Mouse (Mus musculus): ENCODE measurements around the gene Tmbim6. TPM values are rescaled to one million over a fixed set of nuclear protein-coding genes. Genes with fewer than 3 reads are reported as not detected.

Tmbim6 gene
- polyA plus RNA-seq (2014; fragmentation: Nextera tagmentation; extraction: Ambion mirVana): 262 and 272 TPM in 2 replicates

DNA sequence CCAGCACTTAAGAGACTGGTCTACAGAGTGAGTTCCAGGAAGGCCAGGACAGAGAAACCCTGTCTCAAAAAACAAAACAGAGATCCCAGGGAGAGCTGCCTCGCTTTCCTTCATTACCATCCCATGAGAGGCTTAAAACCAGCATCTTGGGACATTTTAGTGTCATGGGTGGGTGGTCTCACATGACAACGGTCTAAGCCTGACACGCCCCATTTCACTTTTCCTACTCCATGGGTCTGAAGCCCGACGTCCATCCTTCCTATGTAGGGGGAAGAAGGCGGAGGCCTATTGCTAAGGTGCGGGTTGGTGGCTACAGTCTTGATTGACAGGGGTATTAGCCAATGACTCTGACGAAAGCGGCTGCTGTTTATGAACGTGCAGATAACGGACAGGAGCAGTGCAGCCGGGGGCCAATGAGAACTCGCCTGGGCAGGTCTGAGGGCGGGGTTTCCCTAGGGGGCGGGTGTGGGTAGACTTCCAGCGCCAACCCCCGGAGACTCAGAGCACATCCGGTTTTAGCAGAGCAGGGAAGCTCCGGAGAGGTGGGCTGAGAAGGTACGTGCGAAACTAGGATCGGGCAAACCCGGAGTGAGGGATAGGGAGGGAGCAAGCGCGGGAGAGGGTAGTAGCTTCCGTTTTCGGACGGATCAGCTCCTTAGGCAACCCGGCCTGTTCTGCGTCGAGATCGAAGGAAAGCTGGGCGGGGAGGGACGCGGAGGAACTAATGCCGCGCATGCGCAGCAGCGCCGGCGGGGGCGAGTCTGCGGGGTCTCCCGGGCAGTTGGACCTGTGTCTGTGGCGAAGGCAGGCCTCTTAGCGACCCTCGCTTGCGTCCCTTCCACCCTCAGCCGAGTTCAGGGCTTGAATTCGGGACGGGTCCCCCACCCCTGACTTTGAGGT lies at the start of gene Tmbim6:
Gene Tmbim6, plus strand, starts transcription at position 397 of the 900 bp plus-strand sequence.
- Histone ChIP-seq H3K9me3 (ENCODE audit: control insufficient read depth, low read length) (no peaks in the 10 kb centered on the region), H3K4me2 (replicated peaks) (peak within 1 kb of the TSS; percentile 66), H3K4me1 (replicated peaks; ENCODE audit: control insufficient read depth, insufficient read depth, low read length) (peaks cover 30% of the 10 kb centered on the region), H3K9ac (peak within 1 kb of the TSS; percentile 81), H3K27me3 (ENCODE audit: control insufficient read depth, insufficient read depth, low read length) (no peaks in the 10 kb centered on the region), H3K4me3 (replicated peaks; ENCODE audit: low read length) (peak within 1 kb of the TSS; percentile 69), H3K27ac (peak within 1 kb of the TSS; percentile 88), H3K36me3 (replicated peaks; ENCODE audit: control insufficient read depth, insufficient read depth) (no peaks in the 10 kb centered on the region)
- peak; percentile 99 for DNase-seq (ENCODE audit: low spot score)
- peak; percentile 99 for ATAC-seq (ENCODE audit: low FRiP score)
- WGBS: under 1% methylated on average over 47 of the region's 51 CpGs

DNA sequence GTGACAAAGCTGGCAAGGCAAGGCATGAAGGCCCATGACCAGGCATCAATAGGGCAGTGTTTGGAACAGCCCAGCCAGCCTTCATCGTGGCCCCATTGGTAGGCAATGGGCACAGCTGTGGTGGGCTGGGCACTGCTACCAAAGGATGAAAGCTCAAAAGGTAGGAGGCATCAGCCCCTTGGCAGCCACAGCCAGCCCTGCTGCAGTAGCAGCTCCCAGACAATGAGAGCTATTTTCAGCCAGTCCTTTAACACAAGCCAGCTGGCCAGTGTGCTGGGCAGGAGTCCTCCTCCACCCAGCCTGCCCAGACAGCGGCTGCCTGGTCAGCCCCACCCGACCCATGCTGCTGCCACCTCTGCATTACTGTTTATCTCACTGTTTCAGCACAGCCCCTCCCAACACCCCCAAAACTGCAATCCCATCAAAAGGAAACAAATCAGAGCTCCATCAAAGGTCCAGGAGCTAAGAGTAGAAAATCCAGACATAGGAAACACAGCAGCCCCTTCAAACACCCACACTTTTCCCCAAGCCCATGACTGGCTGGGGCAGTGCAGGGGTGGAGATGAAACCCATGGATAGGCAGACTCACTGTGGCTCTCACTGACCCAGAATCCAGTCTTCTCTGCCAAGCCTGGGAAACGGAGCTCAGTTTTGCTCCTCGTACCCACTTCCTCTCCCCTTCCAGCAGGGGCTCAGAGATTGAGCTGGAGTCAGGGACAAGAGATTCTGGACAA lies 49.1 kb upstream of the Tmbim6 start:
- peak overlapping the region; percentile 71 for H3K27ac ChIP-seq
- no peak overlapping the region for H3K4me2 ChIP-seq (replicated peaks)
- peaks cover 24% of the 10 kb centered on the region for H3K4me1 ChIP-seq (replicated peaks; ENCODE audit: control insufficient read depth, insufficient read depth, low read length)
- no peaks in the 10 kb centered on the region for H3K27me3 ChIP-seq (ENCODE audit: control insufficient read depth, insufficient read depth, low read length)
- 51% methylated on average over 5 of the region's 5 CpGs for WGBS
- no peak overlapping the region for H3K9ac ChIP-seq
- H3K36me3 ChIP-seq (replicated peaks; ENCODE audit: control insufficient read depth, insufficient read depth): no peaks in the 10 kb centered on the region
- no peak overlapping the region for H3K4me3 ChIP-seq (replicated peaks; ENCODE audit: low read length)
- ATAC-seq (ENCODE audit: low FRiP score): peak; percentile 78
- H3K9me3 ChIP-seq (ENCODE audit: control insufficient read depth, low read length): no peaks in the 10 kb centered on the region
- peak; percentile 40 for DNase-seq (ENCODE audit: low spot score)

DNA sequence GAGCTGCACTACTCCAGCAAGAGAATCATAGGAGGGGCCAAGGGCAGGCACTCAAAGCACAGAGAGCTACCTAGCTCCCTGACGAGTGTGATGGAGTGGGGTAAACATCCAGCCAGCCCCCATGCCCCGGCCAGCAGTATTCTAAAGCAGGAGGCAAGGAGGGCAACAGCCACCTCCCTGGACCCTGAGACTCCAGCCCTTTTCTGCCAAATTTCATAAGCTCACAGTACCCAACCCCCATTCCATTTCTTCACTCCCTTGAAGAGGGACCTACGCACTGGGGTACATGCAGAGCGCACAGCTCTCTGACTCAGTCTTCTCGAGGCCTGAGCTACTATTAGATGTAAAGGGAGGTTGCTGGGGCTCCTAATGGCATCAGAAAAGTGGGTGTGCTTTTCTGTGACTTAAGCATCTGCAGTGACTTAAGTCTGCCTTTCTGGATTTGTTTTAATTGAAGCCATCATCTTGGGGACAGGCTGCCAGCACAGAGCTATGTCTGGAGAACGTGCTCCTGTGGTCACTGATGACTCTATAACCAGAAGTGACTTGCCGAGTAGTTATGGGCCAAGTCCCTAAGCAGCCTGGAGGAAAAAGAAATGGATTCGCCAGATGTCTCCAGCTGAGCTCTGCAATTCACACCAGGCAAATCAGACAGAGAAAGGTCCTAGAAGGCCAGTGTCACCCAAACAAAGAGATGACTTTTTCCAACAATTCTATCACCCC lies 48.4 kb upstream of the Tmbim6 start:
- Histone ChIP-seq H3K4me1 (replicated peaks; ENCODE audit: control insufficient read depth, insufficient read depth, low read length) (peaks cover 24% of the 10 kb centered on the region), H3K9me3 (ENCODE audit: control insufficient read depth, low read length) (no peaks in the 10 kb centered on the region), H3K9ac (no peak overlapping the region), H3K4me2 (replicated peaks) (no peak overlapping the region), H3K4me3 (replicated peaks; ENCODE audit: low read length) (no peak overlapping the region), H3K27me3 (ENCODE audit: control insufficient read depth, insufficient read depth, low read length) (no peaks in the 10 kb centered on the region), H3K36me3 (replicated peaks; ENCODE audit: control insufficient read depth, insufficient read depth) (no peaks in the 10 kb centered on the region), H3K27ac (peak overlapping the region; percentile 71)
- 72% methylated on average over 8 of the region's 8 CpGs for WGBS
- DNase-seq (ENCODE audit: low spot score) (no peak), ATAC-seq (ENCODE audit: low FRiP score) (no peak)

DNA sequence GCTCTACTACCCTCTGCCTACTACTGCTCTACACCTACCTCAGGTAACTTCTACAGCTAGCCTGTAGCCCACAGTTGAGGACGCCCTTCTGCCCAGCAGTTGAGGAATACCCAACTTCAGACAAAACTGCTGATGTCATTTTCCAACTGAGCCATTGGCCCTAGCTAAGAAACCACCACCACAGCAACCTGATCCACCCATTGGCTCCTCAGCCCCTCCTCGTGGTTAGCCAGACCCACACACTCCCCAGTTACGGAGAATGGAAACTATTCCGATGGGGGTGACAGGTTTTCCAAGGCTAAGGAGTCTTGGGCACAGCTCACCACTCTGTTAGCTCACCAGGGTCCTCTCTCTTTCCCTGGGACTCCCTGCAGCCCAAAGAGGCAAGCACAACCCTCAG lies 47.7 kb upstream of the Tmbim6 start:
- H3K36me3 ChIP-seq (replicated peaks; ENCODE audit: control insufficient read depth, insufficient read depth): no peaks in the 10 kb centered on the region
- peaks cover 24% of the 10 kb centered on the region for H3K4me1 ChIP-seq (replicated peaks; ENCODE audit: control insufficient read depth, insufficient read depth, low read length)
- DNase-seq (ENCODE audit: low spot score): no peak
- no peak overlapping the region for H3K9ac ChIP-seq
- H3K27me3 ChIP-seq (ENCODE audit: control insufficient read depth, insufficient read depth, low read length): no peaks in the 10 kb centered on the region
- H3K4me2 ChIP-seq (replicated peaks): no peak overlapping the region
- 80% methylated on average over 4 of the region's 4 CpGs for whole genome bisulfite sequencing
- no peak for ATAC-seq (ENCODE audit: low FRiP score)
- no peak overlapping the region for H3K27ac ChIP-seq
- no peaks in the 10 kb centered on the region for H3K9me3 ChIP-seq (ENCODE audit: control insufficient read depth, low read length)
- H3K4me3 ChIP-seq (replicated peaks; ENCODE audit: low read length): no peak overlapping the region

DNA sequence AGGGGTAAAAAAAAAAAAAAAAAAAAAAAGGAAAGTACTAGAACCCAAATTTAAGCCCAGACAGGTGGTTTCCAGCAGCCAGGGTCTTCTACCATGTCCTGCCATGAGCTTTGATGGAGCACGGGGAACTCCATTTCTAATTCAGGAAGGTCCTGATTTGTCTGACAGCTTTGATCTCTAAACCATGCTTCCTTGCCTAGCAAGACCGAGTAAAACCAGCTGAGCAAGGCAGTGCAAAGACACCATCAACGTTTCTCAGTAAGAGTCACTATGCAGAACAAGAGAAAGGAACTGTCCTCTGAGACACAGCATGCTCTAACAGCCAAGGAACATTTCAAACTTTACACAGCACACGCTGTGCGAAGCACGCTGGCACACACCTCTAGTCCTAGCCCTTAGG lies 41.1 kb upstream of the Tmbim6 start:
- Histone ChIP-seq H3K4me2 (replicated peaks) (no peak overlapping the region), H3K4me3 (replicated peaks; ENCODE audit: low read length) (no peak overlapping the region), H3K4me1 (replicated peaks; ENCODE audit: control insufficient read depth, insufficient read depth, low read length) (no peaks in the 10 kb centered on the region), H3K27ac (no peak overlapping the region), H3K27me3 (ENCODE audit: control insufficient read depth, insufficient read depth, low read length) (no peaks in the 10 kb centered on the region), H3K9ac (no peak overlapping the region), H3K9me3 (ENCODE audit: control insufficient read depth, low read length) (no peaks in the 10 kb centered on the region), H3K36me3 (replicated peaks; ENCODE audit: control insufficient read depth, insufficient read depth) (no peaks in the 10 kb centered on the region)
- no peak for ATAC-seq (ENCODE audit: low FRiP score)
- 78% methylated on average over 6 of the region's 6 CpGs for WGBS
- DNase-seq (ENCODE audit: low spot score): no peak

DNA sequence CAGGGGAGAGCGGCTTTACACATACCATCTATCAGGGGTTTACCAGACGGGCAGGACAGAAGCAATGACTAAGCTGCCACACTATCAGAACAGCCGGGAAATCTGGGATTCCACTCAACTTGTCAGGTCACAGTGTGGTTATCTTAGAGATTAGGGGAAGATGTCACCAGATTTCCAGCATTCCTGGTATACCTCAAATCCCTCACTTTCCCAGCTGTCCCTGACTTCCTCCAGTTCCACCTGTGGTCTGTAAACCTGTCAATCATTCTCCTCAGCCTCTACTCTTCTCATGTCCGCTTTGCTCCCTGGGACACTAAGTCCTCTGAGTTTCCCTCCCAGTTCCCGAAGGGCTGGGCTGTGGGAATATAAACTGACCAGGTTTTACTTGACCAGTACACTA lies 40.4 kb upstream of the Tmbim6 start:
- Histone ChIP-seq H3K4me3 (replicated peaks; ENCODE audit: low read length) (no peak overlapping the region), H3K27ac (no peak overlapping the region), H3K9ac (no peak overlapping the region), H3K9me3 (ENCODE audit: control insufficient read depth, low read length) (no peaks in the 10 kb centered on the region), H3K36me3 (replicated peaks; ENCODE audit: control insufficient read depth, insufficient read depth) (no peaks in the 10 kb centered on the region), H3K27me3 (ENCODE audit: control insufficient read depth, insufficient read depth, low read length) (no peaks in the 10 kb centered on the region), H3K4me2 (replicated peaks) (no peak overlapping the region), H3K4me1 (replicated peaks; ENCODE audit: control insufficient read depth, insufficient read depth, low read length) (no peaks in the 10 kb centered on the region)
- no peak for DNase-seq (ENCODE audit: low spot score)
- 91% methylated on average over 5 of the region's 5 CpGs for WGBS
- no peak for ATAC-seq (ENCODE audit: low FRiP score)

DNA sequence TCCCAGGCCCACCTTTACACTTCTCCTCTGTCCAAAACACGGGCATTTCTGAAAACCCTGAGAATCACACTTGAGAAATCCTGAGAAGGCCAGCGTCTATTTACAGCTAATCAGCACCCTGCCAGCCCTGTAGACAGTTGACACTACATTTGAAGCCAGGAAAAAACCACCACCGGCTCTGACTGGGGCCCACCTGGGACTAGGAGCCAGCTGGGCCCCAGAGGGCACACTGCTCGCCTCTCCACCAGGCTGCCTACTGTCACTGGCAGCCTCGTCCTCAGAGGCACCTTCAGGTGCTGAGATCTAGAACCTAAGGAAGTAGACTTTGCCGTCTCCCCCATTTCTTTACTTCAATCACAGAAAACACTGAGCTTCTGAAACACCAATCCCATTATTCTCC lies 37.0 kb upstream of the Tmbim6 start:
- DNase-seq (ENCODE audit: low spot score): no peak
- 77% methylated on average over 6 of the region's 6 CpGs for WGBS

DNA sequence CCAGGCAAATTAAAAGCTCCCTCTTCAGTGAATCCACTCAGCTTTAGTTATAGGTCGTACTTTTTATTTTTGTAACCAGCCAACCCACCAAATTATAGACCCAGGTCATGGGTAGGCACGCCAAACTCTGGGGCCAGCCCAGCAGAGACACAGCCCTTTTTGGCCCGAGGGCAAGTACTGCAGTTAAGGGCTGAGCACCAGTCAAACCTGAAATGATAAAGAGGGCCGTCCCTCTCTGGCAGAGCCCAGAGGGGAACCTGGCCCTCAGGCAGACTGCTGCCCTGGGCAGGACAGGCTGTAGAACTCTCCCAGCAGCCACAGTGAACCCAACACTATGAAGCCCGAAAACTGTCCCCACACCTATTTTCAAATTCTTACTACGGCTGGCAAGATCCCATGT lies 36.2 kb upstream of the Tmbim6 start:
- DNase-seq (ENCODE audit: low spot score): no peak
- Histone ChIP-seq H3K4me2 (replicated peaks) (no peak overlapping the region), H3K9me3 (ENCODE audit: control insufficient read depth, low read length) (no peaks in the 10 kb centered on the region), H3K4me1 (replicated peaks; ENCODE audit: control insufficient read depth, insufficient read depth, low read length) (no peaks in the 10 kb centered on the region), H3K27me3 (ENCODE audit: control insufficient read depth, insufficient read depth, low read length) (no peaks in the 10 kb centered on the region), H3K4me3 (replicated peaks; ENCODE audit: low read length) (no peak overlapping the region), H3K27ac (no peak overlapping the region), H3K36me3 (replicated peaks; ENCODE audit: control insufficient read depth, insufficient read depth) (no peaks in the 10 kb centered on the region), H3K9ac (no peak overlapping the region)
- 89% methylated on average over 6 of the region's 6 CpGs for WGBS
- ATAC-seq (ENCODE audit: low FRiP score): no peak

More for the DNA sequence above, 37.0 kb upstream of the Tmbim6 start:
- Histone ChIP-seq H3K9me3 (ENCODE audit: control insufficient read depth, low read length) (no peaks in the 10 kb centered on the region), H3K27me3 (ENCODE audit: control insufficient read depth, insufficient read depth, low read length) (no peaks in the 10 kb centered on the region), H3K27ac (no peak overlapping the region), H3K9ac (no peak overlapping the region), H3K4me1 (replicated peaks; ENCODE audit: control insufficient read depth, insufficient read depth, low read length) (no peaks in the 10 kb centered on the region), H3K4me2 (replicated peaks) (no peak overlapping the region), H3K4me3 (replicated peaks; ENCODE audit: low read length) (no peak overlapping the region), H3K36me3 (replicated peaks; ENCODE audit: control insufficient read depth, insufficient read depth) (no peaks in the 10 kb centered on the region)
- ATAC-seq (ENCODE audit: low FRiP score): no peak

DNA sequence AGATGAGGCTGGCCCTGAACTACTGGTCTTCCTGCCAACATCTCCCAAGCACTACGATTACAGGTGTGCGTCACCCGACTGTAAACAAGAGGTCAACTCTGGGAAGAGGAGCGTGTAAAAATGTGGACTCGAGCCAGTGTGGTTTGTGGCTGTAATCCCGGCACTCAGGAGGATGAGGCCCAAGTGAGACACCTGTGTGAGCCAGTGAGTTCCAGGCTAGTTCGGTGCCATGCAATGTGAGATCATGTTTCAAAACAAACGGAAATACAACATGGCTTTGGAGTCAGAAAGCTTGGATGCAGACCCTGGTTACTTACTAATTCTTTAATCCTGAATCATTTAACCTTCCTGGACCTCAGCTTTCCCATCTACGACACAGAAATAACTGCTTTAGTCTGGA lies 33.7 kb upstream of the Tmbim6 start:
- 95% methylated on average over 9 of the region's 9 CpGs for WGBS
- Histone ChIP-seq H3K36me3 (replicated peaks; ENCODE audit: control insufficient read depth, insufficient read depth) (no peaks in the 10 kb centered on the region), H3K4me2 (replicated peaks) (no peak overlapping the region), H3K9ac (no peak overlapping the region), H3K9me3 (ENCODE audit: control insufficient read depth, low read length) (no peaks in the 10 kb centered on the region), H3K27me3 (ENCODE audit: control insufficient read depth, insufficient read depth, low read length) (no peaks in the 10 kb centered on the region), H3K4me1 (replicated peaks; ENCODE audit: control insufficient read depth, insufficient read depth, low read length) (no peaks in the 10 kb centered on the region), H3K27ac (no peak overlapping the region), H3K4me3 (replicated peaks; ENCODE audit: low read length) (no peak overlapping the region)
- no peak for DNase-seq (ENCODE audit: low spot score)
- no peak for ATAC-seq (ENCODE audit: low FRiP score)

All from hindbrain, embryonic 14.5 days (tissue).